Mouse (Mus musculus) spleen, adult 12 weeks (tissue): ENCODE data around the gene Dnajb7.

ENCODE experiments used
- DNase-seq: peaks from one replicate; pipeline ENCODE4 v3.0.0; 2022; ENCODE audit warnings: low spot score

Gene Dnajb7

DNA sequence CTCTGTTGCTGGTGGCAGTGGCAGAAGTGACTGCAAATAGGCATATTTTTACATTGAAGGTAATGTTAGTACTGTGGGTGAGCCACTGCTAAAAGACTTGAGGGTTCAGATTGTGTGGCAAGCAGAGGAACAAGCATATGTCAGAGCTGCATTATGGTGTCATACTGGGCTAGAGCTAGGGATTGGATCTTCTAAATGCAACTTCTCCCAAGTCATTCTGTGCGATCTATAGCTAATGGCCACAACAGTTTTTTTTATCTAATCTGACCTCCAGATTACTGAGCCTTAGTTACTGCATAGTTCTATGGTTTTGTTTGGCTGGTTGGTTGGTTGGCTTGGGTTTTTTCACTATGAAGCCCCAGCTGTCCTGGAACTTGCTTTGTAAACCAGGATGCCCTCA is at the start of gene Dnajb7:
Gene Dnajb7, minus strand, starts transcription at position 101 of the 400 bp plus-strand sequence.
- no peak for DNase-seq

DNA sequence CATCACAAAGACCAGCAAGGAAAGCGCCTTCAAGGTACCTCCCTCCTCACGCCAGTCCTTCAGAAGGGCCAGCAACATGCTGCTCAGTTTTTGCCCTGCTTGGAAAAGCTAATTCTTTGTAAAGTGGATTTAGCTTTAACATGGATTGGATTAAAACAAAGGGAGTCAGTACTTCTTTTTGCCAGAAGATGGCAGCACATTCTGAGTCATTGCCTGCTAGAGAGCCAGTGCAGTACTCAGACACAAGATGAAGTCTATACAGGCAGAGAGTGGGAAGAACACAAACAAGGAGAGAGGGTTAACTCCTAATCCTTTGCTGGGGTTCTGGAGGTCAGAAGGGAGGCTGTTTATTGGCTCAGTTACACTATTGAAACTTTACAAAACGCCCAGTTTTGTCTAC is 40.4 kb upstream of the Dnajb7 start:
- DNase-seq = peak; percentile 14

DNA sequence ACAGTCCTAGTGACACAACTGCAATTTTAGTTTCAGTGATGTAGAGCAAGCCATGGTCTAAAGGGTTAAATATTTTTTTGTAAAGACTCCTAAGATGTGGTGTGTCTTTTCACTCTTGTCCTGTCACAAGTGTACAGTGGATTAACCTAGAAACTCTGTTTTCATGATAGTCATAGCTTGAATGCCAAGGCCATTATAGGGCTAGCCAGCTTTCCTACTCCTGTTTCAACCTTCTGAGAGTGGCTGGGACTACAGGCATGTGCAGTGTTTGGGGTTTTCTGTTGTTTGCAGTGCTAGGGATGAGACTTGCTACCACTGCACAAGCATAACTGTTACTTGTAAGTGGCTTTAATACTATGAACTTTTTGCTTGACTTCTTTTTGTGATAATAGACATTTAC is 31.1 kb upstream of the Dnajb7 start:
- no peak for DNase-seq

DNA sequence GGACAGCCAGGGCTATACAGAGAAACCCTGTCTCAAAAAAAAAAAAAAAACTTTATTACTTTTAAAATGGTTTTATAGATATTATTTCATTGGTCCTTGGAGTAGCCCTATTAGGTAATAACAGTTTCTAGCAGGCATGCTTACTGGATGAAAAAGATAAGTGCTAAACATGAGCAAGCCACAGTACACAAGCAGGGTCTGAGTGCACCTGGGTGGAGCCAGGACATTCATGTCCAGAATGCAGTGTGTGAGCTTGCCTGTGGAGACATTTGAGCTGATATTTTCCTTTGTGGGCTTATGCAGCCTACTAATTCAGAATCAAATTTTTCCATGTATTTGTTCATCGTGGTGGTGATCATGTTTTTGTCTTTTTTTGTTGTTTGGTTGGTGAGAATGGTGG is 30.2 kb upstream of the Dnajb7 start:
- no peak for DNase-seq

DNA sequence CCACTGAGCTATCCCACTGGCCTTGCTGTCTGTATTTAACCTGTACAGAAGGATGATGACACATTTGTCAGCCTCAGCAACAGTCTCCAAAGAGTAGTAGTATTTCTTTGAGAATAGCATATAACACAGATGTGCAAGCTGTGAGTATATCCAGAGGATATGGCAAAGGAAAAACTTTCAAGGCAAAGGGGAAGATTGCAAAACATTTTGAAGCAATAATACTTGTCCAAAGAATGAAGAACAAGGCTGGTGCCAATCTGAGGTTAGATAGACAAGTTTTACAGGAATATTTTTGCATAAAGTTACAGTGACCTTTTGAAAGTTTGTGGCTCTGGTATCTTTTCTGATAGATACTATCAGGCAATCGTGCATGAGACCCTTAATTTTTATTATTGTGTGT is 23.1 kb upstream of the Dnajb7 start:
- DNase-seq = no peak

DNA sequence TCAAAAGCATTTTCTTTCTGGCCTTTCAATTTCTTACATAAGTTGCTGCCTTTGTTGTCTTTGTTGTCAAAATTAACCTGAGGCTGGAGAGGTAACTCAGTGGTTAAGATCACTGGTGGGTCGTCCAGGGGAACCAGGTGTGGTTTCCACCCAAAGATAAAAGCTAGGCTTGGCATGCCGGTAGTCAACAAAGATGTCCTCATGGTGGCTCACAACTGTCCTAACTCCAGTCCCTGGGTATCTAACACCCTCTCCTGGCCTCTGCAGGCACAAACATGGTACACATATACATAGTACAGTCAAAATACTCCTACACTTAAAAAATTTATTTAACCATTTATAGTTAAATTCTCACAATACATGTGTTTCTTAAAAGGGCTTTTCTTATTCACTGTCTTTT is 19.8 kb upstream of the Dnajb7 start:
- DNase-seq = no peak

DNA sequence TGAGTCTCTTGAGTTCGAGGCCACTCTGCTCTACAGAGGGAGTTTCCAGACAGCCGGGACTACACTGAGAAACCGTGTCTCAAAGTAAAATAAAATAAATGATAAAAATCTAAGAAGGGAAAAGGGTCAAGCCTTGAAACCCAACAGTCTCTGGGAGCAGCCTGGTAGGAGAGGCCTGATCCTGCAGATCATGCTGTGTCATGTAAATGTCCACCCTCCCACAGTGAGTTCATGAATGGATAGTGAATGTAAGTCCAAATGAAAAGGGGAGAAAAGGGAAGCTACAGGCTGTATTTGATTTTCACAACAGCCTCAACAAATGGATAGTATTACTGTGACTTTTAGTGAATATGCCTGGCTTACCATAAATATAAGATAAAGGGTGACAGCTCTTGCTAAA is 17.2 kb upstream of the Dnajb7 start:
- DNase-seq = no peak

DNA sequence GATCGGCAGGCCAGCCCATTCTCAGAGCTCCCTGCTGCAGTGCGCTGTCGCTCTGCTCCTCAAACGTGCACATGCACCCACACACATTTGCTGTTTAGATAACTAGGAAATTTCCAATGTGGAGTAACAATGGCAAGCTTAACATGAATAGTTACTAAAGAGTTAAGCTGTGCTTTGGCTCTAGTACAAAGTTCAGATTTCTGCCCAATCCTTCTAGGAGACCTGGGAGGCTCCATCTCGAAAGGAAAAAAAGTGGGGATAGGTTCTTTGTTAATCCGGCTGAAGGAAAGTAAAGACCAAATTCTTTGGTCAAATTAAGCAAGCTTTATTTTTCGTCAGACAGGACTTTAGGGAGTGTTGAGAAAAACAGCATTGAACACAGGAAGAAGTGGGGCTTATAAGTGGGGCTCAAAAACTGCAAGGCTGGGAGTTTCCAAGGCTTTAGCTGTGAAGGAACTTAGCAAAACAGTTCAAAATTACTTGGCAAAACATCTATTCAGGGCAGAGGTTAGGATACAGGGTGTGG is 14.1 kb upstream of the Dnajb7 start:
- DNase-seq = no peak

DNA sequence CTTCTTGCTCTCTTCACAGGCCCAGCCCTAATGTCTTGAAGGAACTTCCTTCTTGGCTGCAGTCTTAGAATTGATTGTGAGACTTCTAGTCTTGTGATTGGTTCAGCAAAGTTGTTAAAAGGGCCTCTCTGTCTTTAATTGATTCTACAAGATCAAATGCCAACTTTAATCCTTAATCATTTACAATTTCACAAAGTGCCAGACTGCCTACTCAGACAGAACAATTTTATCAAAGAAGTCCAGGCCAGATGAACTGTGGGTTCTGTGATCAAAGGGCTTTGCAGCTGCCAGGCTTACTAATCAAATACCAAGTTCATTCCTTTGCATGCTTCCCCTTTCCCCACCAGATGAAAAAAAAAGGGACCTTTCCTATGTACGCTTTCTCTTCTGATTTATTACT is 13.4 kb upstream of the Dnajb7 start:
- DNase-seq = no peak

DNA sequence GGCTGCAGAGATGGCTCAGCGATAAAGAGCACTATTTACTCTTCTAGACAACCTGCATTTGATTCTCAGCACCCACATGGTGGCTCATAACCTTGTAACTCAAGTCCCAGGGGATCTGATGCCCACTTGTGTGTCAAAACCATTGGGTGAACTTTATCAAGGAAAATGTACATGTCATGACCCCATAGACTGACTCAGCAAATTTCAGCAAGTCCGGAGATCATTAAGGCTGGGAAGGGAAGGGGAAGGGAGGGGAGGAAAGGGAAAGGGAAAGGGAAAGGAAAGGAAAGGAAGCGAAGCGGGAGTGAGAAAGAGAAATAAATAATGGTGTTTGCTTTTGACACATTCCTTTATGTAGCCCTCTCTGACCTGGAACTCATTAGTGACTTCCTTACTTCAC is 10.0 kb upstream of the Dnajb7 start:
- DNase-seq = no peak

DNA sequence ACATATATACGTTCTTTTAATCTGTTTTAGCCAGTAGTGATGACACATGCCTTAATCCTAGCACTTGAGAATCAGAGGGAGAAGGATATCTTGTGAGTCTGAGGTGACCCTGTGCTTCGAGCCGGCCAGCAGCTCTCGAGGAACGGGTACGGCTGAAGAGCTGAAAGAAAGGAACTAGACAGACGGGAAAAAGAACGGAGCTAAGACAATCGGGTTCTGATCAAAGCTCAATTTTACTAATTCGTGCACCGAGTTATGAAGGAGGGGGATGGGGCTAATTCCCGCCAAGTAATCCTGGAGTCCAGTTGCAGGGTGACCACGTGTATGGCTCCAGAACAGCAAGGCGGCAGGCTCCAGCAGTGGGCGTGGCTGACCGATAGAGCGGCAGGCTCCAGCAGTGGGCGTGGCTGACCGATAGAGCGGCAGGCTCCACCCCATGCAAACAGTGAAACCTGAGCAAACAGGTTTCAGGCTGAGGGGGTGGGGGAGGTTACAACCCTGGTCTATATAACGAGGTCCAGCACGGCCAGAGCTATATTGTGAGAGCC is 8.7 kb upstream of the Dnajb7 start:
- peak; percentile 81 for DNase-seq

DNA sequence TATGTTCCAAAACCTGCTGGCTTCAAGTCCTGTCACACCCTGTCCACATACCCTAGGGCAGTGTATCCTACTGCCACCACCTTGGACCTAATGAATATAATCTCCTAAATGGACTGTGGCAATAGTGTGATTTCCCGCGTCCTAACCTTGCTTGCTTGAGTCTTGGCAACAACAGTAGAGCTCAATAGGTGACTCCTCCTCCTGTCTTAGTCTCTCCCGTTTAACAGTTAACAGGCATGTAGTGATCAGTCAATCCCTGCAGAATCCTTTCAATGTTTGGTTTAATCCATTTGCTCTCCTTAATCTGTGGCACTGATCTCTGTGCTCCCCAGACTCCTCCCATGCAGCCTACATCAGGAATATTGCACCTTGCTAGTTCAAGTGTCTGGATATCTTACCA is 3.1 kb downstream of the Dnajb7 start:
- no peak for DNase-seq

DNA sequence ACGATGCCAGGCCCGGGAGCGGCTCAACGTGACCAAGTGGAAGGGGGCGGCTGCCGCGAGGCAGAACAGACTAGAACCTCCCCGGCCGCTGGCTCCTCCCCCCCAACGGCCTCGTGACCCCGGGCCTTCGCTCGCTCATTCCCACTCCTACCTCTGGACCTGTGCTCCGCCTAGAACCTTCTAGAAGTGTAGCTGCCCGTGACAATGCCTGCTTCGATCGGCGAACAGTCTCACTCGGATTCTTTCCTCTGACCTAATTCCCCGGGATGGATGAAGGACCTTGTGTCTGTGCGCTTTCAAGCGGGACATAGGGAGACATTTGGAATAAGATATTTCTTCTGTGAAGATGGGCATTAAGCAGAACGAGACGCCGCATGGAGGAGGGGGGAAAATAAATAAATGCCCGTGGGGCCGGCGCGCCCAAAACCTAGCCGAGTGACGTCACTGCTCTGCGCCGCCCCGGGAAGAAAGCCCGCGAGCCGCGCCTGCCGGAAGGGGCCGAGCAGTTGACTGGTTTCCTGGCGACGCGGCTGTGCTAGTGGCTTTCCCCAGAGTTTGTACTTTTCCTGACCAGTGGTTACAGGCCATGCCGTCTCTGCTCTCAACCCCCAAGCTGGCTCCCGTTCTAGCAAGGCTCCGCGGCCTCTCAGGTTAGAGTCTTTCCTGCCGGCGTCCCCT is 8.3 kb downstream of the Dnajb7 start, which contains the start of the genes St13 and Xpnpep3:
Gene St13, minus strand, starts transcription at position 440 of the 678 bp plus-strand sequence.
Gene Xpnpep3, plus strand, starts transcription at position 501 of the 678 bp plus-strand sequence.
- peak; percentile 96 for DNase-seq

DNA sequence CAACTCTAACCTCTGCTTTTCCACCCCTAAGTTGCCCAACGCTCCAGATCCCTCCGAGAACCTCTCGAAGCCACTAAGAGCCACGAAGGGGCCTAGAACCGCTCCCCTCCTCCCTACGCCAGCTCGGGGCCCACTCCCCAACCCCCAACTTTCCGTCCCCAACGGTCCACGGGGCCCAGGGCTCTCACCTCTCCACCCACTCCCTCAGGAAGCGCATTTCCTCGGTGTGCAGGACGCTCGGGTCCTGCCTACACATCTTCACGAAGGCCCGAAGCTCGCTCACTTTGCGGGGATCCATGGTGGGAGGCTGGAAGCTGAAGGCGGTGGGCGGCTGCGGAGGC is 8.8 kb downstream of the Dnajb7 start:
- DNase-seq = no peak

DNA sequence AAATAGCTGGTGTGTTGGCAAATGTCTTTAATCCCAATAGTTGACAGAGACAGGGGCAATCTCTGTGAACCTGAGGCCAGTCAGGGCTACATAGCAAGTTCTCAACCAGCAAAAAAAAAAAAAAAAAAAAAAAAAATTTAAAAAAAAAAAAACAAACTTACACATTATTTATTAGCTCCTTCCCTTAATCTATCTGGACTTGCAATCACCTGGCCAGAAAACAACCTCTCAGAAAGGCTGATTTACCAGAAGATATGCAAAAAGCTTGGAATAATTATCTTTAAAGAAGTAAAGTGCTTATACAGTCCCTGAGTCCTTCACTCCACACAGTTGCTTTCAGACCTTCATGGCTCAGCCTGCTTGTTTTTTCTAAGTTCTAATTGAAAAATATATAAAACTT is 9.9 kb downstream of the Dnajb7 start:
- DNase-seq = no peak

DNA sequence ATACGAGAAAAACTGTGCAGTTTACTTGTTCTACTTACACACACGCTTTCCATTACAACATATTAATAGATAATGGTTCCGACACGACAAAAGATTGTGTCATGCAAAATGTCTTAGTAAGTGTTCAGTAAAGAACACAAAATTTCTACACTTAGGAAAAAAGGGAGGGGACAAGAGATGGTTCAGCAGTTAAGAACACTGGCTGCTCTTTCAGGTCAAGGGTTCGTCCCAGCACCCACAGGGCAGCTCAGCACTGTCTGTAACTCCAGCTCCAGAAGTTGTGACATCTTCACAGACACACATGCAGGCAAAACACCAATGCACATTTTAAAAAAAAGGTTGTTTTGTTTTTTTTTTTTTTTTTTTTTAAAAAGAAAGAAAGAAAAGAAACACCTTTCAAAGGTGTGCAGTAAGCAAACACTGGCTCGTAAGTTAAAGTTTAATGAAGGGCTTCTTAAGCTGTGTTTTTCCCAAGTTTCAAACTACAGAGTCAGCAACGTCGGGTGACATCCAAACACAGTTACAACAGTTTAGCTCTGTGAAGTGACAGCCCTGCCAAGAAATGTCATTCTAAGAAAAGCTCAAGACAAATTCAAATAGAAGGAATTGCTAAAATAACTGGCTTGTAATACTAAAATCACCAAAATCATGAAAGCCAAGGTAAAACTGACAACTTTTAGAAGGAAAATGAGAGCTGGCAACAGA is 13.7 kb downstream of the Dnajb7 start:
- DNase-seq = no peak

DNA sequence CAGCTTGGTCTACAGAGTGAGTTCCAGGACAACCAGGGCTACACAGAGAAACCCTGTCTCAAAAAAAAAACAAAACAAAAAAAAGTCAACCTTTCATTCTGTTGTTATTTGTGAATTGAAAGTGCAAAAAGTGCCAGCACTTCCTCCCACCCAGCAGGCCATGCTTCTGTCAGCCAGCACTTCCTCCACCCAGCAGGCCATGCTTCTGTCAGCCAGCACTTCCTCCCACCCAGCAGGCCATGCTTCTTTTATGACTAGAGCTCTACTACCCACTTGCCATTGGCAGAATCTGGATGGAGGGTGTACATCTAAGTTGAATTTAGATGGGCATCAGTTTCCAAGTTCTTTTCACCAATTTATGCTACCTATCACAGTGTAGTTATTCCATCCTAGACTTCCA is 15.1 kb downstream of the Dnajb7 start:
- no peak for DNase-seq

DNA sequence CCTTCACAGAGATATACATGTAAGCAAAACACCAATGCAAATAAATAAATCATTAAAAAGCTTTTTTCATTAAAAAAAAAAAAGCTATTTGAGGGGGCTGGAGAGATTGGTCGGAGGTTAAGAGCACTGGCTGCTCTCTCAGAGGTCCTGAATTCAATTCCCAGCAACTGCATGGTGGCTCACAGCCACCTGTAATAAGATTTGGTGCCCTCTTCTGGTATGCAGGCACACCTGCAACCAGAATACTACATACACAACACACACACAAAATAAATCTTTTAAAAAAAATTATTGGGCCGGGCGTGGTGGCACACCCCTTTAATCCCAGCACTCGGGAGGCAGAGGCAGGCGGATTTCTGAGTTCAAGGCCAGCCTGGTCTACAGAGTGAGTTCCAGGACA is 21.8 kb downstream of the Dnajb7 start:
- no peak for DNase-seq

DNA sequence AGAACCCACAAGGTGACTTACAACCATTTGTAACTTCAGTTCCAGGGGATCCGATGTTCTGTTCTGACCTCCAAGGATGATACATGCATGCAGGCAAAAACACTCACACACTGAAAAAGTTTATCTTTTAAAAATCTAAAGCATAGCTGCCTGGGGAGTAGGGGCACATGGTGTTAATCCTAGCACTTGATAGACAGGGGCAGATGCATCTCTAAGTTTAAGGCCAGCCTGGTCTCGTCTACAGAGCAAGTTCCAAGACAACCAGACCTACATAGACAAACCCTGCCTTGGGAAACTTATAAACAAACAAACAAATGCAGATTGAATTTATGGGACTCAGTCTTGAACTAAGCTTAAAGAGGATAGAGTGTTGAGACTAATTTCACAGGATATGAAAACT is 29.3 kb downstream of the Dnajb7 start:
- DNase-seq = no peak

DNA sequence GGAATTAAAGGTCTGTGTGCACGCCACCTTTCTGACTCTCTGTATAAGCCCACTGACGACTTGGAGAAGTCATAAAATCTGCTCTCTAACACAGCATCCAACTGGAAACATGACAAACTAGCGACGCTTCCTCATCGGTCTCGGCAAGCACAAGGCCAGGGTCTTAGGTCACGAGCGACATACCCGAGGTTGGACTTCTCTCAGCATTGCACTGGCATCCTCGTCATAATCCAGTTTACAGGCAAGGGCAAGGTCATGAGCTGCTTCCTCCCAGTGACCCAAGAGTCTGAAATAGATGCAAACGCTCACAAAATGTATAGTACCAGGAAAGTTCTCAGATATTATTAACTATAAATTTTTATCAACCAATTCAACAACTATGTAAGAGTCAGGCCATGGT is 33.5 kb downstream of the Dnajb7 start:
- no peak for DNase-seq

DNA sequence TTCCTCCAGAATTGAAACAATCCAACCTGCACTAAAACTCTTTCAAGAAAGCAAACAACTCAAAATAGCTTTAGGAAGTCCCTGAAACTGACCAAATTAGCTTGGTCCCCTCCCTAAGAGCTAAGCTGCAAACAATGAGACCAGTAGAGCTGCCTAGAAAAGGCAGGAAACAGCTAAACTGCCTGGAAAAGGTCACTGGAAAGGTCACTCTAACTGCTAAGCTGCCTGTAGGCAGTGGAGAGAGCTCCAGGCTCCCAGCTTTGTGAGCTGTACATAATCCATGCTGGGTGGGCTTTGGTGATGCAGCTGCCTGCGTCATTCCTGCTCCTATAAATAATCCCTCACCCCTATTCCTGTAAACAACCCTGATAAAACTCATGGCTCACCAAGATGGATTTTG is 37.7 kb downstream of the Dnajb7 start:
- no peak for DNase-seq

DNA sequence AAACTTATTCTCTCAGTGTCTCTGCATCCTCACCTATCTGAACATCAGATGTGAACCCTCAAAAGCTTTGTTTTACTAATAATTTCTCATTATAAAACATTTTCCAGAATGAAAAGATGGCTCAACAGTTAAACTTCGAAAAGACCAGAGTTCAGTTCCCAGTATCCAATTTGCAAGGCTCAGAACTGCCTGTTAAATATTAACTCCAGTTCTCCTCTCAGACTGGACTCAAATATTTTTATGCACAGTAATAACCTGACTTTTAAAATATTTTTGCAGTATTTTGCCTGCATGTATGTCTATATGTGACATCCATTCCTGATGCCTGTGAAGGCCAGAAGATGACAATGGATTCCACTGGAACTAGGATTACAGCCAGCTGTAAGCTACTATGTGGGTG is 39.5 kb downstream of the Dnajb7 start:
- DNase-seq = no peak

DNA sequence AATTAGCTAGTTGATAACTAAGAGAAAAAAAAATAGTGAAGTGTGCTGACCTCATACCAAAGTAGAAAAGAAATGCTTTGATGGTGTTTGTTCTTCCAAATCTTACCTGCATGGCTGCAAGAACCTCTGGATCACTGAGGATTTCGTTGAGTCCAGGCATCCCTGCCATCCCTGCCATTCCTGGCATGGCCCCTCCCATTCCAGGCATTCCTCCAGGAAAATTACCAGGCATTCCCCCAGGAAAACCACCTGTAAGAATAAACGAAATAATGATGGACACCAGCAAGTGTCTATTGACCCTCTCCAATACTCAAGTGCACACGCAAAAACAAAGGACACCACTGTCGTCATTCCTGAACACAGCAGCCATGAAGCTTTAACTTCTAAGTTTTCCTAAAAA is 41.9 kb downstream of the Dnajb7 start:
- DNase-seq = no peak
